Mouse (Mus musculus) small intestine, adult 2 months (tissue): Measurements from ENCODE around the gene Mcfd2.

Experiments
- CTCF ChIP-seq: fragments of 200-500 bp; IDR thresholded peaks from 2 replicates; pipeline ENCODE4 v1.5.1; 2012; ENCODE audit warnings: low read depth, mild to moderate bottlenecking, control low read depth, inconsistent platforms, low read length, moderate library complexity, mixed read lengths; ENCODE audit not compliant: insufficient replicate concordance, insufficient read length; ENCODE audit errors: extremely low read depth
- POLR2A ChIP-seq: fragments of 200-500 bp; IDR thresholded peaks from 2 replicates; pipeline ENCODE4 v1.6.1; 2012; ENCODE audit warnings: low read depth, mild to moderate bottlenecking, control low read depth, inconsistent platforms, low read length, moderate library complexity

DNA sequence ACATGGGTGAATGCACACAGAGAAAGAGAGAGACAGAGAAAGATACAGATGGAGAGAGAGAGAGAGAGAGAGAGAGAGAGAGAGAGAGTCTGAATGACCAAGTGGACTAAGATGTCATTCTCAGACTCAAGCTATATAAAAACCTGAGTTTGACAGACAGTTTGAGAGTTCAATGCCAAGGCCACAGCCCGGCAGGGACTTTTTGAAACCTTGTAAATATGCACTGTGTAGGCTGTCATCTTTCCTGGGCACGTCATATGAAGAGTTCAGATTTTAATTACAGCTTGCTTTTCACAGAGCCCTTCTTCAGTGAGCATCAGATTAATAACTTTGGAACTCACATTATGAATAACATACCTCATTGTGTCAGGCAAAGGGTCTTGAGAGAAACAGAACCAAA is 55.2 kb downstream of the Mcfd2 start:
- no peak for TF ChIP-seq POLR2A
- TF ChIP-seq CTCF: no peak
